Mouse (Mus musculus) mature B cell (primary cell): Measurements from ENCODE around the gene Naif1.

Experiments
- in situ Hi-C: fragments of 300-500 bp; cut with MboI; formaldehyde crosslinking; loops from 2 replicates; pipeline ENCODE4 v1.14.3; 2019

The Naif1 gene

DNA sequence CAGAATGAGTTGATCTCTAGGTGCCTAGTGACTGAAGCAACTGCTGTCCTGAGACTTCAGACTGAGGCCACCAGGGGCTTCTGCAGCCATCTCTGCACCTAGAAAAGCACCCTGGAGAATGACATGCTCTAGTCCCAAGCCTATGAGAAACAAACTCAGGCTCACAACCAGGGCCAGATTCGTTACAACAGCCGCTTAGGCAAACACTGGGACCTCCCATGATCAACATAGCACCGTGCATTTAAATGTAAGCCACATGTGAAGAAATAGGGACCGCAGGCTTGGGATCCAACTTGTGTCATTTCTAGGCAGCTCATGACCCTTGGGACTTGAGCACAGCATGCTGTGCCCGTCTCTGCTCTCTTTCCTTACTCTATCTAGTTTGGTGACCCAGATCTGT, 22.5 kb upstream of the Naif1 start:
- in situ Hi-C loops = no loop called here

DNA sequence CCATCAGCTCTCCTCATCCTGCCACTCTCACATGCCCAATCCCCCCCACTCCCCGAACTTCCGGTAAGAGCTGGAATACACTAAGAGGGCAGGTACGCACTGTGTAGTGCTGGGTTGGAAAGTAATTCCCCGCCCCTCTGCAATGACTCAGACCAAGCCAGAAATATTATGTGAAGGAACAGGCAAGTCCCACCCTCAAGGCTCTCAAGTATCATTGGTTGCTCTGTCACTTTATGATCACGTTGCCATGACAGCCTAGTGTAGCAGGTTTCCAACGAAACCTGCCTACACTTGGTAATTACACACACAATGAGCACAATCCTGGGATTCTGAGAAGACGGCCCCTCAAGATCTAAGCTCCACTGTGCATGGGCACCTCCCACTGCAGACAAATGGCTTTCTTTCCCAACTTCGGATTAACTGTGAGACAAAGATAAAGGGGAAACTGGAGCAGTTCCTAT, 22.0 kb upstream of the Naif1 start:
- in situ Hi-C loops = no loop called here

DNA sequence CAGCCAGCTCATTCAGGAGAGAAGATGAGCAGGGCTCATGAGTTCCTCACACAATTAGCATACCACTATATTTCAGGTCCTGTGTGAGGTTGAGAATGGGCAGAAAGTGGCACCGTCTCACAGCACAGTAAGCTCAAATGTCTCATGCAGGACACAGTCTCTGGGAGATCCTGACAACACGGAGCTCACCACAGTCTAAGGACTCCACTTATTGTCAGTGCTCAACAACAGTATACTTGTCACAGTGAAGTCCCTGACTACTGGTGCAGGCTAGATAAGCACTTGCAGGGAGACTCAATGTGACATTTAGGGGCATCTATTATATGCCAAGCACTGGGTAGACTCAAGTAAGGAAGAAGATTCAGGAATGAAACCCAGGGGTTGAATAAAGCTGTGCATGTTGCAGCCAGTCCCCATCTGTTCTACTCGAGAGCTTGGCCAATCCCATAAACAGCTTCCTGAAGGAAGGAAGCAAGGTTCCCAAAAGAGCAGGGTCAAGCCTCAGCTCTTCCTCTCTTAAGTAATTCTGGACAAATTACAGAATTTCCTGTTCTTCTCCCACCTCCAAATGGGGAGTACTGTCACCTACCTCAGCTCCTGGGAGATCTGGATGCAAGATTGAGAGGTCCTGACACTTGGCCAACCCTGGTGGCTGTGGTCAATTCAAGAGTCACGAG, 20.9 kb upstream of the Naif1 start:
- in situ Hi-C loops = no loop called here

DNA sequence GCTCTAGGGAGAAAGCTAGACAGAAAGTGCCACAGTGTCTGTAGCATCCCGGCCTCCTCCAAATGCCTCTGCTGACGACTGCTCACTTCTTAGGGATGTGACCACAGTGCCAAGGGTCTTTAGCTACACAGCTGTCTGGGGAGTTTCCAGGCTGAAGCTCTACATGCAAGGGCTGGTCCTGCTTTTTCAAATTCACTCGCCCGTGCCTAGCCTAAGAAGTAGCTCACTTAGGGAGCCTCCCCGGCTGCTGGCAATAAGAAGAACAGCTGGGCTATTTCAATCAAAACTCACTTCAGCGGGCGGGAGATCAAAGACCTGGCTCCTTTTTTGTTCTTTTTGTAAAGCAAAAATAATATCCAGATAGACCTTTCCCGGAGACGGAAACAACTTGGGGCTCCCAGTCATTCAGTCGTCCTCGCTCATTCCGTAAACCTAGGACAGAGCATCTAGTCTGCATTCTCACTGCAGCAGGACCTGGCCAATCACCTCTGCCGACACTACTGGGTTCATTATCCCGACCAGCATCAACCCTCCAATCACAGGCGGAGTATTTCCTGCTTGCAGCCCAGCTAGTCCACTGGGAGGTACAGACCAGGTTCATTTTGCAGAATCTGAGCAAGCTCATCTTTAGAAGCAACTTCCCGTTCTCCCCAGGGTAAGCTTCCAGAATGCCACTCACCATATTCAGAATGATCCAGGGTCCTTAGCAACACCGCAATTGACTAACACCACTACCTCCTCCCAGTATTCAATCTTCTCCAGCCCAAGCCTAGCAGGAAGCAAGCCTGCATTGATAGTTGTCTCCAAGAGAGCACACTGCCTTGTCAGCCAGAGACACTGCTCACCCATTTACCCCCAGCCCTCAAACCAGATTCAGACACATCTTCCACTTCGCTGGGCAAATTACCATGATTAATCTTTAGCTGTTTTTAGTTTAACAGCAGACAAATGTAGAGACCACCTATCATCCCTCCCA, 19.3 kb upstream of the Naif1 start:
- in situ Hi-C loops = no loop called here

DNA sequence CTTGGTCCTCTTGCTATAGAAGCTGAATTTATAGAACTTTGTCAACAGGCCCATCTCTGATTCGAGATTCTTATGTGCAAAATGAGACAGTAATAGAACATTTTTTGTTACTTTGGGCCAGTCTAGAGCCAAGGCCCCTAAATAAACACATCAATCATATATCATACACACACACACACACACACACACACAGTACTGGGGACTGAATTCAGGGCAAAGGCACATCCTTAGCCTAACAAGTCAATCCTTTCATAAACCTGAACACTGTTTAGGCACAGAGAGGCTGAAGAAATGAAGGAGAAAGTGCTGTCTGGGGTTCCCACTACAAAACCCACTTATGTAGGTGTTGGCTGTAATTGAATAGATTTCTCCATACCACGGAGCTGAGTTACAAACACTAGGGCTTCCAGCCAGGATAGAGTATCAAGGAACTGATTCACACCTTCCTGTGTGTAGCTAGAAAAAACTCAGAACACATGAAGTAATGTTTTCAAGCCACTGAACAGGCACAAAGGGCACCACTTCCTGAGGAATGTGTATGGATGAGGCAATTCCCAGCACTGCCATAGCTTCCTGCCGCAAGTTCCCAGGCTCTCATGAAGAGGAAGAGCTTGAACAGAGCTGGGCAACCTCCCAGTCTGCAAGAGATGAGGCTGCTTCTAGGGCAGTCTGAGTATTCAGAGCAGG, 13.4 kb upstream of the Naif1 start:
- in situ Hi-C loops = no loop called here

DNA sequence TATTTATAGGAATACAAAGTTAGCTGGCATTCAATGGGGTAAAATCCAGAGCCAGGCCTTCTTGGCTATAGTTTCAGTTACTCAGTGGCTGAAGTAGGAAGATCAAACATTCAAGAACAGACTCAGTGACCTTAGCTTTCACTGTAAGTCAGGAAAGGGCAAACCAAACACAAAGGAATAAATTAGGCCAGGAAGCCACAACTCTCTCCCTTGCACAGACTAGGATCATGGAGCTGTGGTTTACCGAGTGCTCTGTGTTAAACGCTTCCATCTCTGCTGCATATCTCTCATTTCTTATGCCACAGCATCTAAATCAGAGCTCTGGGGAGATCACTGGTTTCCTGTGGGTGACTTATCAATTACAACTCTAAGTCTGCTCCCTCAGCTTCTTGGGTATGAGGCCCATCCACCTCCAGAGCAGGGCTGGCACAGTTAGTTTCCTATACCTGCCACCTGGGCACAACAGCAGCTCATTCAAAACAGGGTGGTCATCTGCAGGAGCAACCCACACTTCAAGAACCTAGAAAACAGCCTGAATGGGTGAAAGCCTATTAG, 12.6 kb upstream of the Naif1 start:
- in situ Hi-C loops = no loop called here

DNA sequence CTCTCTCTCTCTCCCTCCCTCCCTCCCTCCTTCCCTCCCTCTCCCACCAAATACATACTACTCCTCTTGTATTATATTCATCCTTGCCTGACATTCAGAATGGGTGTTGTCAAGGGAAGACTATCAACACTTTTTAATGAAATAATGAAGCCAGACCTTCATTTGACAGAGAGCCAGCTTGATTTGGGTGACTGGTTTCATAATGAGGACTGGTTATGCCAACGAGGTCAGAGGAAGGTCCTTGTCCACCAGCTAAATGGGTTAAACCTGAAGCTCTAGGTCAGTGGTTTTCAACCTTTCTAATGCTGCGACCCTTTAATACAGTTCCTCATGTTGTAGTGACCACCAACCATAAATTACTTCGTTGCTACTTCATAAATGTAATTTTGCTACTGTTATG, 11.5 kb upstream of the Naif1 start:
- in situ Hi-C loops = no loop called here

DNA sequence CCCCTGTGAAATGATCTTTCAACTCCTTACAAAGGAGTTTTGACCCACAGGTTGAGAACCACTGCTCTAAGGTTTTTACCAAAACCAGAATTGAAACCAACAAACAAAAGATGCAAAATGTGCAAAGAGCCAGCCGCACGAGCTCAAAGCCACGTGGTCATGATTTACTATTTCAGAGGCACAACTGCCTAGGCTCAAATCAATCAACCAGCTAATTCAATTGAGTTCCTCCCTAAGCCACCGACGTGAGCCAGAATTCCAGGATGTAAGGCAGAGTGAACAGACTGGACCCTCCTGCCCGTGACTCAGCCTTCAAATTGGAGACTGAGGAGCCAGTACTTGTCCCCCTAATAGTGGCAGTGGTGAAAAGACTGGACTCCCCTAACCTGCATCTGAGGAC, 11.1 kb upstream of the Naif1 start:
- in situ Hi-C loops = no loop called here

DNA sequence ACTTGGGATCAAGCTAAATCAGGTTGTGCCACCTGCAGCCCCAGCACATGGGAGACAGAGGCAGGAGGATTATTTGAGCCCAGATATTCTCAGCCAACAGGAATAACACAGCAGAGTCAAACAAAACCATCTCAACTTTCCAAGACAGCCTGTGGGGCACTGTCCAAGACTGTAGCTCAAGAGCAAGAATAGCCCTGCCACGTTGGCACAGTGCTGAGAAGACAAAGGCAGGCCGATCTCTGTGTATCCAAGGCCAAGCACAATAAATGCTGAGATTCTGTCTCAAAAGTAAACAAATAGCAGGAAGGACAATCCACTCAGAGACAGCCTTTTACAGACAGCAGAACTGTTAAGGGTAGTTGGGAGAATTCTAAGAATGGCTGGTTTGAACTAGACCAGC, 10.1 kb upstream of the Naif1 start:
- in situ Hi-C loops = no loop called here

DNA sequence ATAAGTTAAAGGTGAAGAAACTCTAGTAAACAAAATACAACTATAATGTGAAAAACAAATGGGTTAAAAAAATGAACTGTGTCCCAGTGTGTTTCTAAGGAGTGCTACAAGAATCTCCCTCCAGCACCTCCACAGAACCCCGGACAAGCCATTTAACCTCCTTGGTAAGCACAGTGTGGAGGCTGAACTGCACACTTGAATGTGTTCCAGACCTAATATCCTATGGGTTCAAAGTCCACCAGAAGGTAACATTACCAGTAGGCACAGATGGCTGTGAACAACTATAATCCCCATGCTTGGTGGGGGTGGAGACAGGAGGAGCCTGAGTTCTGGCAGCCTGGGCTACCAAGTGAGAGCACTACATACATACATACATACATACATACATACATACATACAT, 9.6 kb upstream of the Naif1 start:
- in situ Hi-C loops = no loop called here

DNA sequence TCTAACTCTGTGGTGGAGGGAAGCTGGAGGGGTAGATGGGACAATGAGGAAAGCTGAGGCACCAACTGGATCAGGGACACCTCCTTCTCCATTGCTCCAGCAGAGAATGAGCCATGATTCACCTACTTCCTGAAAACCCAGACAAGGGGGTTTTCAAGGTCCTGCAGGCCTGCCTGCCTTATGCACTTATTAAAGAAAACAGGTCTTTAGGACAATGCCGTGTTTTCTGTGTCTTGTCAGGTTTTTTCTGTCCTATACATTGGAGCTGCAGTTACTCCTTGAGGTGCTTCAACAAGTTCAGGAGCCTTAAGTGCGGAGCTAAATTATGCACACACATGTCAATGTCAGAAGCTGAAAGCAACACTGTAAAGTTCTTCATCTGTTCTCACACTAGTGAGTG, 8.7 kb upstream of the Naif1 start:
- in situ Hi-C loops = no loop called here

DNA sequence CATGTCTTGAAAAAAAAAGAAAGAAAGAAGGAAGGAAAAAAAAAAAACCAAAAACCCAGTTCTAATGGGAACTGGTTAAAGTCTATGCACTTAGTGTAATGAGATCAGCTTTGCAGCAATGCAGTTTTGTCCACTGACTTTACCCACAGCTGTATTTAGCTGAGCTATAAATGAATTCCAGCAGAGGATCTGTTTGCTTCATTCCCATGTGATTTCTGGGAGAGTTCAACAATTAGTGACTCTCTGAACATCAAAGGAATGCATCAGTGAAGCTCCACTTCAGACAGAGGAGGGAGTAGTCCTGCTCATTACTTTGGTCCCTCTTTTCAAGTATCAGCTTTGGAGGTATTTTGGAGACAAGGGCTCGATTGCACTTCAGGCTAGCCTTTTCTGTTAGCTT, 4.7 kb upstream of the Naif1 start:
- in situ Hi-C loops = no loop called here

DNA sequence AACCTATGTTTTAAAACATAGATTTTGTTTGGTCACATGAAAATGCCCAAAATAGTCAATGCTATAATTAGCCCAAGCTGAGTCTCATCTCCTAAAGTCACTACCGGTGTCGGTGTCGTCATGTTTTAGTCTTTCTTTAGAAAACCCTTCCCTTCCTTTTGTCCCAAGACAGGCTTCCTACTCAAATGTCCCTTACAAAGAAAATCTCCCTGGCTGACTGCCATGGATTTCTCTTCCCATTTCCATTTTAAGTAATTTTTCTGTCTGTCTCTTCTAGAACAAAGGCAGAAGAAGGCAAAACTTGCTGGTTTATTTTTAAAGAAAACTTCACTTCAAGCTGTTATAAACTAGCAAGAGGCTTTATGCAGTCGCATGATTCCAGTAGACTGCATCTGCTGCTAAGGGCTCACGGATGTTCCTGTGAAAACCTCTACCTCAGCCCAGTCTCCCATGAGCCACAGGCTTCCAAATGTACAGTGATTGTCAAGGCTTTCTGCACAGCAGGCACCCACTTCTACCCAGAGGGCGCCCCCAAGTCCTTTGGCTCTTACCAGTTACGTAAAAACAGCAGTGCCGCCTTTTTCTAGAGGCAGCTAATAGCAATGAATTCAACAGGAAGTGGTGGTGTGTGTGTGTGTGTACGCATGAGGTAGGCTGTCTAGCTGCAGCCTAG, 2.9 kb upstream of the Naif1 start:
- in situ Hi-C loops = no loop called here

DNA sequence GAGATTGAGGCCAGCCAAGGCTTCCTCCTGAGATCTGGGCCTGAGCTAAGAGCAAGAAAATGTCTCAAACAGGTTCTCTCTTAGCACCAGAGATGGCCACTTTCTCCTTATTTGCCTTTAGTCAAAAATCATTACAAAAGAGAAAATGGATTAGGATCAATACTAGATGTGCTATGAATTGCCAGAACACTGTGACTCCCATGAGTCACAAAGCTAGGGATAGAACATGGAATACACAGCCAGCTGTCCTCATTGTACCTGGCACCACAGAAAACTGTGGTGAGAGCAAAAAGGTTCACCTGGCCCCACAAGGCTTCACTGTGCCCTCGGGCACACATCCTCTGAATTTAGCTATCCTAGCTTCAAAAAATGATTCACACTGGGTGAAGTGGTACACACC, 1.8 kb upstream of the Naif1 start:
- in situ Hi-C loops = no loop called here

DNA sequence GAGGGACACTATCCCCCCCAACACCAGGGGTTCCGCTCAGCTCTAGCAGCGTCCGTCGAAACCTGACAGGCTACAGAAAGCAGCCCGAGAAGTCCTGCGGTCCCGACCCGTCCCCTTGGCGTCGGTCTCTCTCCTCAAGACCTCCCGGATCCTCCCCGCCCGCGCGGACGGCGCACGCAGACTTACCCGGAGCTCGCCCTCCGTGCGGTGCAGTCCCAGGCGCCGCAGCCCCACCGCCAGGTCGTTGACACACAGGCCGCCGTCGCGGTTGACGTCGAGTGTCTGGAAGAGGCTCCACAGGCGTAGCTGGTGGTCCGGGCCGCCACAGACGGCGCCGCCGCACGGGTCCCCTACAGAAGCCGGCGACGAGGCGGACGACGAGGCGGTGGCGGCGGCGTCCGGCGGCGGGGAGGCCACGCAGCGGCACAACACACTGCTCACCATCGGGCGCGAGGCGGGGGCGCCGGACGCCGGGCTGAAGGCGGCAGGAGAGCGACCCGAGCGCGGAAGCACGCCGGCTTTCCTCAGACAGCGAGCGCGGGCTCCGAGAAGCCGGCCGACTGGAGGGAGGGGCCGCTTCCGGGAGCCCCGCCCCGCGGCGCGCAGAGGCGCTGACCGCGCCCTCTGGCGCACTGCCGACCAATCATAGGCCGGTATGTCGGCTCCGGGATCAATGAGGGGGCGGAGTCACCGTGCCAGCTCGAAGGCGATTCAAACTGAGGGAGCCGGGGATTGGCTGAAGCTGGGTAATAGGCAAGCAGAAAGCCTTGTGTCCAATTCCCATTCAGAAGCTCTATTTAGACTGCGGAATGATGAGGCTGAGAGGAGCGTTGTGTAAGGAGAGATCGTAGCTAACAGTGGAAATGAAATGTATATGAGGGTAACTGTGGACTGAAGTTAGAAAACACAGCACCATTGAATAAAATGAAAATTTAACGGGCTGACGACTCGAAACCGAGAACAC, 906 bp downstream of the Naif1 start, which contains the start of gene Slc25a25:
Gene Slc25a25 (minus strand): TSS at position 565 of the 964 bp plus-strand sequence.
- in situ Hi-C loops = no loop called here

DNA sequence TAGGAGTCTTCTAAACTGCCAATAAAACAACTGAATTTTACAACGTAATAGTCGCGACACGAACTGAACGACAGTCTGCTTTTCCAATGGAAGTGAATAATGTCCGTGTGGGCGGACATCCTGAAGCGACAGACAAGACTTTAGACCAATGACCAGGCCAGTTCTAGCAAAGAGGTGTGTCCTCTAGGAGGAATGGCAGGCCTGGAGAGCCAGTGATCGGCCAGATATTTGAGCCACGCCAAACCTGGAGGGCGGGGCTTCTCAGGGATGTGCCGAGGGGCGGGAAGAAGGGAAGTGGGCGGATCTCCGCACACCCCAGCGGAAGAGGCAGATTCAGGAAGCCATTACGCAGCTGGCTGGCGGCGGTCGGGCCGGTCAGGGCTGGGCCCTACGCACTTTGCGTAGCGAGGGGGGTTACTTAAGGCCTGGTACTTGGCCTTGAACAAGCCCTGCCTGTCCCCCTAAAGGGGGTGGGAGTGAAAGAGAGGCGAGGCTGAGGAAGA, 1.7 kb downstream of the Naif1 start:
- in situ Hi-C loops = no loop called here

DNA sequence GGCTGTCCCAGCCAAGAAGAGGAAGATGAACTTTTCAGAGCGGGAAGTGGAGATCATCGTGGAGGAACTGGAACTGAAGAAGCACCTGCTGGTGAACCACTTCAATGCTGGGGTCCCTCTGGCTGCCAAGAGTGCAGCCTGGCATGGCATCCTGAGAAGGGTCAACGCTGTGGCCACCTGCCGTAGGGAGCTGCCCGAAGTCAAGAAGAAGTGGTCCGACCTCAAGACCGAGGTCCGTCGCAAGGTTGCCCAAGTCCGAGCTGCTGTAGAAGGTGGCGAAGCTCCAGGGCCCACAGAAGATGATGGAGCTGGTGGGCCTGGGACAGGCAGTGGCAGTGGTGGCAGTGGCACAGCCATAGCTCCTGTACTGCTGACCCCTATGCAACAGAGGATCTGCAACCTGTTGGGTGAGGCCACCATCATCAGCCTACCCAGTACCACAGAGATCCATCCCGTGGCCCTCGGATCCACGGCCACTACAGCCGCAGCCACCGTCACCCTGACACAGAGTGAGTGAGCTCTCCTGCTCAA, 2.2 kb downstream of the Naif1 start:
- in situ Hi-C loops = no loop called here

DNA sequence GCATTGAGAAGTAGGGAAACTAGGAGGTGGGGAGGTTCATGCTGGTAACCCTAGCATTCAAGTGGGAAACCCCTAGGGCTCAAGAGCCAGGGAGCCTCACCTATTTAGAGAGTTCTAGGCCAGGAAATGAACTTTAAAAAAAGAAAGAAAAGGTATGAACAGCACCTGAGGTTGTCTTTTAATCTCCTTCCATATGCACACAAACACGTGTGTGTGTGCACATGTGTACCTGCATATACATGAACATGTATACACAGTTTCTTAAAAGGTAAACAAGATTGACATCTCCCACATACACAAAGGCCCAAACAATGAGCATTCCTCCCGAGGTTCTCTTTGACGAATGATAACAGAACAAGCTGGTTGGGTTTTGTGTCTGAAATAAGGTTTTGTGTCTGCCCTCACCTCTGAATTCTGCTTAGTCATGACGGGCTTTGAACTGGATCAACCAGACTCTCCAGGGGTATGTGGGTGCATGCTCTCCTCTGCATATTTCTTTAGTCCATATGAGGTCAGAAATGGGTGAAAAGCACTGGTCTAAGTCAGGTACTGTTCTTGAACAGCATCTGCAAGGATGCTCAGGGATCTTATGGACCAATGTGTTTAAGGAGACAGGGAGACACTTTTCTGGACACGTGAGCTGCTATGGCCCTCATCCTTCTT, 3.5 kb downstream of the Naif1 start:
- in situ Hi-C loops = no loop called here

DNA sequence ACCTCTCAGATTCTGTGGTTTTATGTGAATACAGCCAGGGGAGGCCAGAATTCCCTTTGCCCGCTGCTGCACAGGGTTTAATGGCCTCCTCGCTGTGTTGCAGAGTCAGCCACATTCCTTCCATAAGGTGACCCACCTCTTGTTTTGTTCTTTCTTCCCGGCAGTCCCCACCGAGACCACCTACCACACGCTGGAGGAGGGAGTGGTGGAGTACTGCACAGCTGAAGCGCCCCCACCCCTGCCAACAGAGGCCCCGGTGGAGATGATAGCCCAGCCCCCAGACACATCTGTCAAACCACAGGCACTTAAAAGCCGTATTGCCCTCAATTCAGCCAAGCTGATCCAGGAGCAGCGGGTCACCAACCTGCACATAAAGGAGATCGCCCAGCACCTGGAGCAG, 4.4 kb downstream of the Naif1 start:
- in situ Hi-C loops = no loop called here
